Mouse (Mus musculus) forebrain, embryonic 16.5 days (tissue): Measurements from ENCODE around the gene Phkg1. TPM values are rescaled to one million over a fixed set of nuclear protein-coding genes. Genes with fewer than 3 reads are reported as not detected.

ENCODE experiments used
- ATAC-seq: fragments of 200-750 bp; cut with Nextera tagmentation; 2 replicates; pipeline ENCODE4 v1.8.0; 2017; ENCODE audit warnings: mild to moderate bottlenecking, moderate library complexity
- H3K27ac ChIP-seq: fragments of 300-500 bp; sonication (generic); 2 replicates; pipeline ENCODE4 v1.5.1; 2014; ENCODE audit warnings: low read length, control low read depth
- H3K27me3 ChIP-seq: fragments of 300-500 bp; sonication (generic); replicated peaks from 2 replicates; pipeline ENCODE4 v1.6.1; 2014; ENCODE audit warnings: low read length; ENCODE audit not compliant: control insufficient read depth, insufficient read depth
- H3K36me3 ChIP-seq: fragments of 300-500 bp; sonication (generic); 2 replicates; pipeline ENCODE4 v1.6.1; 2014; ENCODE audit not compliant: control insufficient read depth, insufficient read depth
- H3K4me1 ChIP-seq: fragments of 300-500 bp; sonication (generic); replicated peaks from 2 replicates; pipeline ENCODE4 v1.6.1; 2014; ENCODE audit warnings: low read length; ENCODE audit not compliant: control insufficient read depth, insufficient read depth
- H3K4me2 ChIP-seq: fragments of 300-500 bp; sonication (generic); 2 replicates; pipeline ENCODE4 v1.6.1; 2014; ENCODE audit warnings: mild to moderate bottlenecking, low read length, control low read depth
- H3K4me3 ChIP-seq: fragments of 300-500 bp; sonication (generic); replicated peaks from 2 replicates; pipeline ENCODE4 v1.5.1; 2014; ENCODE audit warnings: mild to moderate bottlenecking, low read length, control low read depth
- H3K9ac ChIP-seq: fragments of 300-500 bp; sonication (generic); replicated peaks from 2 replicates; pipeline ENCODE4 v1.6.1; 2014; ENCODE audit warnings: low read depth, low read length, control low read depth
- H3K9me3 ChIP-seq: fragments of 300-500 bp; sonication (generic); 2 replicates; pipeline ENCODE4 v1.6.1; 2016; ENCODE audit warnings: low read length; ENCODE audit not compliant: control insufficient read depth
- WGBS: fragments of 180-500 bp; shearing (Covaris S2); extraction: QIAGEN DNeasy Blood & Tissue Kit; methylation state at CpG from one replicate; pipeline ENCODE4 v1.1.7; 2014; 5-methylcytosine and 5-hydroxymethylcytosine counted together
- polyA plus RNA-seq: library from polyadenylated mRNA; unstranded; fragments of >200 nt; fragmentation: Nextera tagmentation; extraction: Ambion mirVana; gene quantifications from 2 replicates; pipeline ENCODE4 v1.2.1, GENCODE M21; 2015

Gene Phkg1
- polyA plus RNA-seq, 1 experiment from 2014 or later = 0.62 TPM

DNA sequence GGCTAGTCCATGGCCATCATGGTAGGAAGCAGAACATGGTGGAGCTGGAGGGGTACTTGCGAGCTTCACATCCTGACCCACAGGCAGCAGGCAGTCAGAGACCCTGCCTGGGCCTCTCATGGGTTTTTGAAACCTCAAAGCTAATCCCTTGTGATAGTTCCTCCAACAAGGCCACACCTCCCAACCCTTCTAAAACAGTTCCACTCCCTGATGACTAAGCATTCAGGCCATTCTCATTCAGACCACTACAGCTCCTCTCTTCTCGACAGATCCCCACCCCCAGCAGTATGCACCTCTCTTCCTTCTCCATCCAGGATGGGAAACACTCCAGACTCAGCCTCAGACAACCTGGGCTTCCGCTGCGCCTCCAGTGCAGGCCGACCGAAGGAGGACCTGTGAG lies 36.0 kb downstream of the Phkg1 start:
- no peak for ATAC-seq

DNA sequence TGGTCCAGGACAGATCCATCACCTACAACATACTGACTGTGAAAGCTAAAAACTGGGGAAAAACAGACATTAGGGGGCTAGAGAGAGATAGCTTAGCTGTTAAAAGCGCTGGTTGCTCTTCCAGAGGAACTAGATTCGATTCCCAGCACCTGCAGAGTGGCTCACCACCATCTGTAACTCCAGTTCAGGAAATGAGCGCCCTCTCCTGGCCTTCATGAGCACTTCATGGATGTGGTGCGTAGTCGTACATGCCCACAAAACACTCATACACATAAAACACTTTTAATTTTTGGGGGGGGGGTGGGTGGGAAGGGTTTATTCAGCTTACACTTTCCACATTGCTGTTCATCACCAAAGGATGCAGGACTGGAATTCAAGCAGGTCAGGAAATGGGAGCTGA lies 41.9 kb downstream of the Phkg1 start:
- Histone ChIP-seq H3K4me3 (no peak overlapping the region), H3K4me2 (no peak overlapping the region), H3K36me3 (peaks cover 9% of the 10 kb centered on the region; the same call in 1 of the 2 replicates), H3K27me3 (no peaks in the 10 kb centered on the region), H3K9ac (no peak overlapping the region), H3K4me1 (no peaks in the 10 kb centered on the region), H3K27ac (no peak overlapping the region), H3K9me3 (no peaks in the 10 kb centered on the region)
- ATAC-seq = no peak
- WGBS = 86% methylated on average over 5 of the region's 5 CpGs

More for the DNA sequence above, 36.0 kb downstream of the Phkg1 start:
- whole genome bisulfite sequencing = 96% methylated on average over 6 of the region's 6 CpGs
- Histone ChIP-seq H3K9me3 (0 out of 2 replicates have a peak, but pooled peaks cover 2% of the 10 kb centered on the region), H3K27me3 (no peaks in the 10 kb centered on the region), H3K9ac (no peak overlapping the region), H3K4me2 (no peak overlapping the region), H3K27ac (no peak overlapping the region), H3K4me1 (no peaks in the 10 kb centered on the region), H3K4me3 (no peak overlapping the region), H3K36me3 (peaks cover 6% of the 10 kb centered on the region; the same call in 1 of the 2 replicates)

DNA sequence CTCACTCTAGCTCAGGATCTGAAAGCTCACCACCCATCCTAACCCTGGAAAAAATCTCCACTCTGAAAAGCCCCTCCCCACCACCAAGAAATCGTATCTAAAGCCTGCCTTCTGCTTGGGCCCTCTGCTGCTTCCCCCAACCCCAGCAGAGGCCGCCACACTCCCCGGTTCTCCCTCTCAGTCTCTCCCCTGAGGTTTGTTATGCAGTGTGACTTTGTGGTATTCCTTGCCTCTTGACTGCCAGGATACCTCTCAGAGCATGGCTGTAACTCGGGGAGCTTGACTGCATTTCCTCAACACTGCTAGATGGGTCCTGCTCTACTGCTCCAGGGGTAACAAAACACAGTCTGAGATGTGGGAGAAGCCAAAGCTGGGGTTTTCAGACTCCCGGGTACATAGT lies 43.2 kb downstream of the Phkg1 start:
- H3K36me3 ChIP-seq = peaks cover 9% of the 10 kb centered on the region; the same call in 1 of the 2 replicates
- no peaks in the 10 kb centered on the region for H3K4me1 ChIP-seq
- H3K9me3 ChIP-seq = no peaks in the 10 kb centered on the region
- no peak overlapping the region for H3K9ac ChIP-seq
- no peaks in the 10 kb centered on the region for H3K27me3 ChIP-seq
- no peak overlapping the region for H3K4me3 ChIP-seq
- ATAC-seq = no peak
- no peak overlapping the region for H3K4me2 ChIP-seq
- 53% methylated on average over 5 of the region's 5 CpGs for WGBS
- no peak overlapping the region for H3K27ac ChIP-seq

DNA sequence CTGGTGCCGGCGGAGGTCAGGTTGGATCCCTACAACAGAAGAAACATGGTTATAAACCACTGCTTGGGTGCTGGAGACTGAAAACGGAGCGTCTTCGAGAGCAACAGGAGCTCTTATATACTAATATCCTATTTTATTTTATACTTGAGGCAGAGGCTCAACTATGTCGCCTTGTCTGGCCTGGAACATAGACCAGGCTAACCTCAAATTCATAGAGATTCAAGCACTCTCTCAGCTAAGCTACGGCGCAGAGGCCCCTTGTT lies 50.9 kb downstream of the Phkg1 start:
- Histone ChIP-seq H3K4me1 (peaks cover 12% of the 10 kb centered on the region), H3K9ac (peak overlapping the region; percentile 74), H3K4me3 (peak overlapping the region; percentile 78), H3K4me2 (peak overlapping the region; percentile 77), H3K9me3 (no peaks in the 10 kb centered on the region), H3K36me3 (peaks cover 20% of the 10 kb centered on the region), H3K27ac (no peak overlapping the region), H3K27me3 (no peaks in the 10 kb centered on the region)
- WGBS = 59% methylated on average over 8 of the region's 8 CpGs
- no peak for ATAC-seq

DNA sequence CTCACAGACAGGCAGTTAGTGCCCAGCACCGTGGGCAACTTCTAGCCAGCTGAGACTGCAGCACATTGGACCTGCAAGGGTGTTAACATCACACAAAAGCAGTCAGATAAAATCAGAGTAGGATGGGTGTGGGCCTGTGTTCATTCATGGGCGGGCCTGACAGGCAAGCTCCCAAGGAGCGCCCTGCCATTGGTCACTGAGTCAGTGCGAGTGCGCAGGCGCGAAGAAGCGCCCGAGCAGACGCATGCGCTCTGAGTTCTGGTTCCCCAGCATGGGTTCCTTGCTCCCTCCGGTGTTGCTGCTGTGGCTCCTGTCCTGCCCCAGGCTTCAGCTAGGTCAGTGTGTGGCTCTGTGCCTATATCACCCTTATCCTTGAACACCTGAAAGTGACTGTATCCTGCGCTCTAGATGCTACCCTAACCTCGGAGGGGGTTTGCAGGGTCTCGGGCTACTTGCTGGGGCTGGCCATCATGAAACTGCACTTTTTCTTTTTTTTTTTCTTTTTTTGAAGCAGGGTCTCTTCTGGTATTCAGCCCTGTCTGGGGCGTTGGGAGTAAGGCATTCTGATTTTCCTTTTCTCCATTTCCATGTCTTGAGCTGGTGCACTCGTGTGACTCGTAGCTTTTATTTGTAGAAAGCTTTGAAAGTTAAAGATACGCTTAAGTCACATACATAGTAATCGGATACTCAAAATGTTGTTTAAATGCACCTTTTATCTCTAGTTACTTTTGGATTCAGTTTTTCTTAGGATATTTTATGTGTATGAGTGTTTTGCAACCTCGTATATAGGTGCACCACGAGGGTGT lies 51.4 kb downstream of the Phkg1 start, which contains the start of gene Sumf2:
Gene Sumf2, plus strand, starts transcription at position 235 of the 806 bp plus-strand sequence.
- H3K27ac ChIP-seq = peak within 1 kb of the TSS; percentile 46
- H3K4me1 ChIP-seq = peaks cover 12% of the 10 kb centered on the region
- no peaks in the 10 kb centered on the region for H3K27me3 ChIP-seq
- peaks cover 20% of the 10 kb centered on the region for H3K36me3 ChIP-seq
- H3K9me3 ChIP-seq = no peaks in the 10 kb centered on the region
- WGBS = 10% methylated on average over 22 of the region's 22 CpGs
- H3K9ac ChIP-seq = peak within 1 kb of the TSS; percentile 74
- peak; percentile 98 for ATAC-seq
- peak within 1 kb of the TSS; percentile 78 for H3K4me3 ChIP-seq
- peak within 1 kb of the TSS; percentile 77 for H3K4me2 ChIP-seq

DNA sequence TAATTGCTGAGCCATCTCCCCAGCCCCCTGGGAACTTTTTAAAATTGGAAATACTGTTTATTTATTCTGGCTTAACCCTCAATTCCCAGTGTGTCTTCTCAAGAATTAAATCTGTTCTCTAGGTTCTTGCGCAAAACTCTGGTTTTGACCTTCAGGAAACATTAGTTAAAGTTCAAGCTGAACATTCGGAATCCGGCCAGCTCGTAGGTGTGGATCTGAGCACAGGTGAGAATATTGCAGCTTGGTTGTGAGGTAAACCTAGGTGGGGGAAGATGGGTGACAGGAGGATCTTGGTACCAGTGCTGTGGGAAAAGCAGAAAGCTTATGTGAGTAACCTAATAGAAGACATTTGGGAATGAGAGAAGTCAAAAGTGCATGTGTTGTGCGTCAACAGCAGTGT lies 53.5 kb downstream of the Phkg1 start:
- Histone ChIP-seq H3K4me2 (no peak overlapping the region), H3K4me3 (no peak overlapping the region), H3K36me3 (peaks cover 20% of the 10 kb centered on the region), H3K27ac (no peak overlapping the region), H3K4me1 (peaks cover 12% of the 10 kb centered on the region), H3K9me3 (no peaks in the 10 kb centered on the region), H3K27me3 (no peaks in the 10 kb centered on the region), H3K9ac (no peak overlapping the region)
- no peak for ATAC-seq
- WGBS = 94% methylated on average over 5 of the region's 5 CpGs

Other genes starting within 250 kb of the Phkg1 start
- 9.4 and 10.4 TPM in 2 replicates for gene Zfp11, start 228.4 kb downstream of the Phkg1 start, polyA plus RNA-seq
- not detected in 2 replicates for gene Sept14, start 190.0 kb downstream of the Phkg1 start, polyA plus RNA-seq
- 177 and 190 TPM in 2 replicates for gene Mrps17, start 183.1 kb downstream of the Phkg1 start, polyA plus RNA-seq
- 74.0 and 77.2 TPM in 2 replicates for gene Nipsnap2, start 173.5 kb downstream of the Phkg1 start, polyA plus RNA-seq
- gene Psph, start 111.1 kb downstream of the Phkg1 start, polyA plus RNA-seq = 42.3 and 42.9 TPM in 2 replicates
- 25.8 and 29.5 TPM in 2 replicates for gene Sumf2, start 51.6 kb downstream of the Phkg1 start, polyA plus RNA-seq
- gene Chchd2, start 11.1 kb downstream of the Phkg1 start, polyA plus RNA-seq = 801 and 835 TPM in 2 replicates
- 19.9 and 21.4 TPM in 2 replicates for gene Zbed5, start 2.8 kb downstream of the Phkg1 start, polyA plus RNA-seq
- 4.1 and 5.1 TPM in 2 replicates for gene Nupr1l, start 10.0 kb upstream of the Phkg1 start, polyA plus RNA-seq
- 28.7 and 34.2 TPM in 2 replicates for gene Vkorc1l1, start 43.4 kb upstream of the Phkg1 start, polyA plus RNA-seq
- 14.4 and 17.4 TPM in 2 replicates for gene Gusb, start 104.5 kb upstream of the Phkg1 start, polyA plus RNA-seq
- gene Asl, start 130.7 kb upstream of the Phkg1 start, polyA plus RNA-seq = 26.5 and 32.5 TPM in 2 replicates
- 73.7 and 81.4 TPM in 2 replicates for gene Crcp, start 130.7 kb upstream of the Phkg1 start, polyA plus RNA-seq
- 59.5 and 66.1 TPM in 2 replicates for gene Tpst1, start 174.8 kb upstream of the Phkg1 start, polyA plus RNA-seq
- 14.3 and 14.9 TPM in 2 replicates for gene Kctd7, start 246.3 kb upstream of the Phkg1 start, polyA plus RNA-seq